Mouse (Mus musculus): ENCODE results near the gene Ang.

- TF ChIP-seq CTCF (IDR thresholded peaks at IDR 0.05; ENCODE audit: control insufficient read depth, insufficient read depth, low read length) (no peak), POLR2A (IDR thresholded peaks at IDR 0.05; ENCODE audit: borderline replicate concordance, control insufficient read depth, low read depth, low read length) (no peak)
Measured at GRCm38 (mm10) chr14:51150206-51150831, 59.4 kb downstream of the Ang start.
